Mouse (Mus musculus) lung, postnatal 0 days (tissue): Measurements from ENCODE around the gene Ptpn13.

Source experiments
- CTCF ChIP-seq: IDR thresholded peaks from 2 replicates; pipeline ENCODE4 v1.5.1; 2016; ENCODE audit warnings: antibody characterized with exemption, mild to moderate bottlenecking
- EP300 ChIP-seq: IDR thresholded peaks from 2 replicates; pipeline ENCODE4 v1.6.1; 2016; ENCODE audit warnings: antibody characterized with exemption, mild to moderate bottlenecking, control low read depth

DNA sequence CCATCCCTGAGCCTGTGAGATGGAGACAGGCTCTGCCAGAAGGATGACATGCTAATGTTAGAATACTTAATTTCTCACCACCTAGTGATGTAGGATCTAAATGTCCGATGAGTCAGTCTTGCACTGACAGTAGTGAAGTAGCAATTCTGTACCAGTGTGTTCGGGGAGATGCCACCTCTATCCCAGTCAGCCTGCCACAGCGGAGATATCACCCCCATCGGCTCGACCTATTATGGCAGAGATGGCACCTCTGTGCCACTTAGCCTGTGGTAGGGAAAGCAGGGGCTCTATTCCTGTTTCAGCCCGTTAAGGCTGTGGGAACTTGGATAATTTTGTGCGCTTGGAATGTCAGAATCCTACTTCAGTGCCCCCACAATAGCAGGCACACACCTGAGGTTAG lies 62.0 kb downstream of the Ptpn13 start:
- TF ChIP-seq CTCF = no peak
- no peak for TF ChIP-seq EP300
